ENCODE assay signal across 9 mouse cellular contexts in the genomic region with DNA sequence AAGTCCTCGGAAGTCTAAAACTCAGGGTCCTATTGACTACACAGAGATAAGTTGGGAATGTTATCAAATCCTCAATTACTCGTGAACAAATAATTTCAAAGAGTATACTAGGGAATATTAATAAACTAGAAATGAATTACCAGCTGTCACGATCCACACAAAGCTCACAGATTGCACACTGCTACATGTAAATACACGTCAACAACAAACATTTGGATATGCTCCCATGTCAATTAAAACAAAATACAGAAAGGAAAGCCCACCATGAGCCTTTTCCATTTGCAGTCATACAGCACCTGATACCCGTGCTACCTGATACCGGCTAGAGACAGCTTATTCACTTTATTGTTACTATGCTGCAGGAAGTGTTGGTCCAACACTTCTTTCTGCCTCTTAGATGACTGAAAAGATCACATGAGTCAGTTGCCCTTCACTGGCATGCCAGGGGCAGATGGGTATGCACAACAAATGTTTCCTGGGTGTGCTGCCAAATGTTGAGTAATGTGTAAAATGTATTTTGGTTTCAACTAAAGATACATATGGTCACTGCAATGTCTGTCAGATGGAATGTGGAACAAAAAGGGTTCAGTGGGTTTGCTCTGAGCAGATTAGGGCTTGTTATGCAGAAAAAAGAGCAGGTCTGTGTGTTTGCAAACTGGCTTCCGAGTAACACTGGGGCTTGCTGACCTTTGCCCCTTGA.
DNase-seq lines count a peak whose midpoint lies in the region; ATAC-seq and TF ChIP-seq lines count a peak whose summit lies in the region.
"Had no signal": no experiment of that assay in that cellular context is flagged by ENCODE, and none has a peak within 500 bp of the region (broad histone marks: within the 10 kb centered on the region; RNA-seq: fewer than 3 reads in every experiment).

No protein-coding gene starts in this region.

- no peaks in the 10 kb centered on the region for H3K27me3 ChIP-seq in hindbrain, postnatal 0 days (ENCODE audit: insufficient read depth, low read length)
- H3K27me3 ChIP-seq in hindbrain, embryonic 10.5 days (ENCODE audit: insufficient read depth, poor library complexity, severe bottlenecking) = no peaks in the 10 kb centered on the region
- H3K27me3 ChIP-seq in cerebellum, adult 2 months (ENCODE audit: control insufficient read depth, insufficient read depth, low read length) = no peaks in the 10 kb centered on the region

- no peaks in the 10 kb centered on the region for H3K36me3 ChIP-seq in hindbrain, postnatal 0 days (ENCODE audit: insufficient read depth, low read length)
- no peaks in the 10 kb centered on the region for H3K36me3 ChIP-seq in hindbrain, embryonic 10.5 days

- H3K27ac ChIP-seq in hindbrain, postnatal 0 days = no peak overlapping the region
- H3K27ac ChIP-seq in hindbrain, embryonic 10.5 days = no peak overlapping the region
- H3K27ac ChIP-seq in cerebellum, adult 2 months (ENCODE audit: insufficient read depth, low read length) = no peak overlapping the region; the same call in 1 of the 2 replicates

- DNase-seq in hindbrain, postnatal 0 days (ENCODE audit: low spot score) = peak; percentile 3
- no peak for DNase-seq in hindbrain, embryonic 10.5 days (ENCODE audit: low spot score)
- peak; percentile 80 to 96 for DNase-seq in cerebellum, adult 2 months
- peak; percentile 81 for DNase-seq in layer of hippocampus, adult 9-11 months
- DNase-seq in right cerebral cortex, postnatal 25 days = peak; percentile 12
- DNase-seq in urinary bladder, adult 18-20 months (ENCODE audit: low spot score in 2 of 2) = no peak
- no peak for DNase-seq in heart, adult 8-10 months (ENCODE audit: low spot score)
- no peak for DNase-seq in heart, adult 18-20 months
- DNase-seq: gastrocnemius, postnatal 14 days had no signal

- H3K4me2 ChIP-seq in hindbrain, postnatal 0 days (ENCODE audit: low read depth, low read length) = no peak overlapping the region

- no peaks in the 10 kb centered on the region for H3K4me1 ChIP-seq in hindbrain, postnatal 0 days (ENCODE audit: insufficient read depth, low read length)
- 0 out of 2 replicates have a peak, but pooled peaks cover 6% of the 10 kb centered on the region for H3K4me1 ChIP-seq in hindbrain, embryonic 10.5 days (replicated peaks)
- H3K4me1 ChIP-seq in cerebellum, adult 2 months (ENCODE audit: control insufficient read depth, insufficient read depth, low read length) = peaks cover 18% of the 10 kb centered on the region; the same call in 1 of the 2 replicates

- no peaks in the 10 kb centered on the region for H3K9me3 ChIP-seq in hindbrain, postnatal 0 days (ENCODE audit: low read length)
- H3K9me3 ChIP-seq in hindbrain, embryonic 10.5 days = no peaks in the 10 kb centered on the region

- 66% methylated on average over 7 of the region's 7 CpGs for WGBS in hindbrain, postnatal 0 days
- WGBS in hindbrain, embryonic 10.5 days = 80% methylated on average over 7 of the region's 7 CpGs
- 21% methylated on average over 7 of the region's 7 CpGs for WGBS in cerebellum, adult 2 months

- no peak overlapping the region for H3K9ac ChIP-seq in hindbrain, postnatal 0 days (replicated peaks; ENCODE audit: low read length)

- H3K4me3 ChIP-seq in hindbrain, postnatal 0 days (ENCODE audit: low read length) = no peak overlapping the region
- H3K4me3 ChIP-seq in hindbrain, embryonic 10.5 days = no peak overlapping the region
- no peak overlapping the region for H3K4me3 ChIP-seq in cerebellum, adult 2 months (replicated peaks; ENCODE audit: insufficient read depth, low read depth, low read length)

- TF ChIP-seq POLR2A in cerebellum, adult 2 months (IDR thresholded peaks at IDR 0.05; ENCODE audit: borderline replicate concordance, insufficient read depth, low read length) = peak; percentile 22; the same call in 1 of the 2 replicates

- ATAC-seq in hindbrain, postnatal 0 days = no peak

- no peak for TF ChIP-seq CTCF in hindbrain, postnatal 0 days (IDR thresholded peaks at IDR 0.05; ENCODE audit: low read depth)
- no peak for TF ChIP-seq CTCF in cerebellum, adult 2 months (IDR thresholded peaks at IDR 0.05; ENCODE audit: borderline replicate concordance, insufficient read depth, low read depth, low read length)

Comparison
In these comparisons a context has a peak if more than half of its experiments do, and no peak if none do; other contexts are left out.
1. DNase-seq: peak in hindbrain, postnatal 0 days (single experiment), cerebellum, adult 2 months (2 of 2), layer of hippocampus, adult 9-11 months (single experiment) and right cerebral cortex, postnatal 25 days (single experiment); none in hindbrain, embryonic 10.5 days (single experiment), urinary bladder, adult 18-20 months (0 of 2), heart, adult 8-10 months (single experiment) and heart, adult 18-20 months (0 of 2).